Mouse (Mus musculus): ENCODE measurements at regions not wholly inside any gene's neighbourhood (a gene's known extent, or its start where the extent isn't known, plus 50 kb on each side); places are given as distances from the start of the nearest gene placed in this dataset.

GRCm38 (mm10) chr14:73978694-73979093 lies 317.7 kb downstream of the Gm21750 start:
- DNase-seq: no peak

DNA sequence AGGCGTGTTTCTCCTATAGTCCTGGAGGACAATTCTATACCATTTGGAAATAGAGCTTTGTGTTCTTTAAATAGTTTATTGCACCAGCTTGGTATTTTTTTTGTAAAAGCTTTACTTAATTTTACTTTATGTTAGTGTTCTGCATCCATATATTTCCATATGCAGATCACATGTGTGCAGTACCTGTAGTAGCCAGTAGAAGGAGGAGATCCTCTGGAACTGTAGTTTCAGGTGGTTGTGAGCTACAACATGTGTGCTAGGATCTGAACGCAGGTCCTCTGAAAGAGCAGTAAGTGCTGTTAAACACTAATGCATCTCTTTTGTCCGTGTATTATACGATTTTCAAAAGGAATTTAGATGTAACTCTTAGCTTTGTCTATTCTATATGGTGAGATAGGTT lies 335.2 kb downstream of the Gm21750 start:
- DNase-seq: no peak

GRCm38 (mm10) chr14:73997796-73998195 lies 336.8 kb downstream of the Gm21750 start:
- DNase-seq: no peak

- DNase-seq: no peak
These were observed 338.4 kb downstream of the Gm21750 start for GRCm38 (mm10) chr14:73999409-73999909.

- DNase-seq: no peak
These were observed 345.9 kb downstream of the Gm21750 start for GRCm38 (mm10) chr14:74006911-74007310.

- no peak for DNase-seq
These were observed 350.5 kb downstream of the Gm21750 start for GRCm38 (mm10) chr14:74011555-74011954.

DNA sequence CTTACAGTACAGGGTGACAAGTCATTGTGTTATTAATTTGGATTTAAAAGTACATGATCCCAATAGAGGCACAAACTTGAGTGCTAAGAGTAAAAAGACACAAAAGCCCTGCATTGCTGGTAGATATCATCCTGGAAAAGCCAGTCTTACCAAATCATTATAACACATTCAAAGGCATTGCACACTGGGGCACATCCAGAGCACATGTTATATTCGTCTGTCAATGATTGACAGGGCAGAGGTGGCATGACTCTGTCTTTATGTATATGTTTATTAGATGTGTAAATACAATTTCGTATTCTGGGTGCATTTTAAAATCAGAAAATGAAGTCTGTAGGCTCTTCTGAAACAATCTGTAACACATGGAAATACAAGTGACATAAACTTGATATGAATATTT lies 358.4 kb downstream of the Gm21750 start:
- DNase-seq: no peak

- DNase-seq: no peak
These were observed 386.1 kb downstream of the Gm21750 start for GRCm38 (mm10) chr14:74047009-74047694.

DNA sequence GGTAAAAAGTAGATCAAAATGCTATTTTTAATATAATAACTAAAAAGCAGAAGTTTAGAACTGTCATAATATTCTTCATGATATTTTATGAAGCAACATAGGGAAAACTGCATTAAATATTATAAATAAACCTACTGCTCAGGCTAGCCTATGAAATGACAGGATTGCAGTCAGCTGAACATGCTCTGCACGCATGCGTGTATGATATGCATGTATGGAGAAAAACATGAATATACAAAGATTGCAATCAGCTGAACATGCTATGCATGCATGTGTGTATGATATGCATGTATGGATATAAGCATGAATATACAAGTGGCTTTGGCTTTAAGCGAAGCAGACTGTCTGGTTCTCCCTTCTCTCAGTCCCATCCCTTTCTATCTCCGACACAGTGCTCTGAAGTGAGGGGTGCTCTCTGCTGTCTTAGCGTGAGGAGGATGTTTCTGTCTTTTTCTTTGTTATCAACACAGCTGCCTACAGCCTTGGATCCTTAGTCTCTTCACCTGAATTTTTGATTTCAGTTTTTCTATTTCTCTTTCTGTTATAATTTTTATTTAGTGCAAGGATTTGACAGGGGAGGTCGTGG lies 386.8 kb downstream of the Gm21750 start:
- DNase-seq: no peak

DNA sequence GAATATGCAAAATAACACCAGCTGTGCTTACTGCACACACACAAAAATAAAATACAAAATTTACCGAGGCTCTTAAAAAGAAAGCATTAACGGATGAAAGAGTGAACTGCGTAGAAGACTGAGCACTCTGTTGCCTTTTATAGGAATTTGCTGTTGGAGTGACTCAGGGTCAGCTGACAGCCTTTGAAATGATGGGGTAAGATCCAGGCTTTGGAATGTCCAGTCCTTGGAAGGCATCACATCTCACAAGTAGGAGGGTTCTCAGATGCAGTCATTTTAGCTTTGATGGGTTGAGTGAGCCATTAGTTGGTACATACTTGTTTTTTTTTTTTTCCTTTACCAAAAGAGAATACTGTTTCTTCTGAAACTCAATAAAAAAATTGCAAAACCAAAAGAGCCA lies 387.4 kb downstream of the Gm21750 start:
- DNase-seq: no peak

GRCm38 (mm10) chr14:74066051-74066450 lies 405.0 kb downstream of the Gm21750 start:
- DNase-seq: no peak

- no peak for DNase-seq
These were observed 432.0 kb downstream of the Gm21750 start for GRCm38 (mm10) chr14:74093016-74093415.

GRCm38 (mm10) chr14:74099696-74100095 lies 438.7 kb downstream of the Gm21750 start:
- DNase-seq: no peak

DNA sequence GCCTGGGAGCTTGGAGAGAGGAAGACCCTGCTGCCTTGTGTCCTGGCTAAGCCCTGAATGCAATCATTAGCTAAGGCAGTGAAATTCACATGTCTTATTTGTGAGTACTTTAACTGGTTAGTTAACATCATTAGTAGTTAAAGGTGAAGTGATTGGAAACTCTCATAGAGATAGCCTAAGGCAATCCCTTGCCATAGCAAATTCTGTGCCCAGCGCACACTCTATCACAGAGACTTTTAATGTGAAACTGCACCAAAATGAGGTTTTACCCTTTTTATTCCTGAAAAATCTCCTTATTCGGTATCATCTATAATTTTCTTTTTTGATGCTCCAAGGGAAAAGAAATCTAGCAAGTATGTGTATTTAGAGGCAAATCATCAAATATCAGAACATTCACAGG lies 451.6 kb downstream of the Gm21750 start:
- no peak for DNase-seq

DNA sequence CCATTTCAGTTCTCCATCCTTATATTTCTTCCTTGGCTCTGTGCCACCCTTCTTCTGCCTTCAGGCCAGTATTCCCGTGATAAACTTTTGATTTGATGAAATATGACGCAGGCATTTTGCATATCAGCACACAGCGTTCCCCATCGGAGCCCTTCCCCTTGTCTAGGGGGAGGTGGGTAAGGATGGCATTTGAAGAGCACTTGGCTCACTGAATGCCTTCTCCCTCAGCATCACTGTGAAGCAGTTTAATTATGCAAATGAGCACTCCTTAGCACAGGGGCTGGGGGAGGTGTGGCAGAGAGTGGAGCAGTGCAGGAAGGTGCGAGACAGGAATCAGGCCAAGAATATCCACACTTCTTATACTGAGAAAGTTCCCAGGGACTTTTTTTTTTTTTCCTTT lies 452.1 kb downstream of the Gm21750 start:
- peak; percentile 2 for DNase-seq

DNA sequence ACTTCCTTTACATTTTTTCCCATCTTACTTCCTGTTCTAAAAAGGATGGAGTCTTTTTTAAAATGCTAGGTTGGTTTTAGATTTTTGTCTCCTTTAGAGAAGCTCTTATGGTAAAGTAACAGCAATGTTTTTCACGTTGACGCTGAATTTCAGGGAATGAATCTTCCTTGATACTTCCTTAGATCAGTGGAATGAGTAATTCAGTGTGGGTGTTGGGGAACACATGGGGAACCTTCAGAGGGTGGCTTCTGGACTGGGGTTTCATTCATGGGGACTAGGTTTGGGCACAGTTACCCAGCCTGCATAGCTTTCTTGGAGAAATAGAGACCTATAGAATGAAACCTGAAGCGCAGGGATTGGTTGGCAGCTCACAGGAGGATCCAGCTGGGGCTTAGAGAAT lies 452.5 kb downstream of the Gm21750 start:
- no peak for DNase-seq

DNA sequence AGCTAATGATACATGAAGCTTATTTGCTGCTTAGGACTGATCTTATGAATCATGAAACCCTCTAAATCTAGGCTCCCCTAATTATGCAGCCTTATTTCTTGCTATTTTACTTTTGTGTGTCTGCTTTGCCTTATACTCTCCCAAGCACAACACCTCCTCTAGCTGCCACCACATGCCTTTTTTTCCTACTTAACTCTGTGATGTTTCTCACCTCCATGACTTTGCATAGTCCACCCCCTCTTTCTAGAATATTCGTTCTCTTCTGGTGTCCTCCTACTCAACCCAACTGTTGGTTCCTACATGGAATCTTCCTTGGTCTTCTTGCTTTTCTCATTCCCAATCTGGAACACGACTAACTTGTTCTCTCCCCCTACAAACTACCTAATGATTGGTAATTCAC lies 456.7 kb downstream of the Gm21750 start:
- no peak for DNase-seq

DNA sequence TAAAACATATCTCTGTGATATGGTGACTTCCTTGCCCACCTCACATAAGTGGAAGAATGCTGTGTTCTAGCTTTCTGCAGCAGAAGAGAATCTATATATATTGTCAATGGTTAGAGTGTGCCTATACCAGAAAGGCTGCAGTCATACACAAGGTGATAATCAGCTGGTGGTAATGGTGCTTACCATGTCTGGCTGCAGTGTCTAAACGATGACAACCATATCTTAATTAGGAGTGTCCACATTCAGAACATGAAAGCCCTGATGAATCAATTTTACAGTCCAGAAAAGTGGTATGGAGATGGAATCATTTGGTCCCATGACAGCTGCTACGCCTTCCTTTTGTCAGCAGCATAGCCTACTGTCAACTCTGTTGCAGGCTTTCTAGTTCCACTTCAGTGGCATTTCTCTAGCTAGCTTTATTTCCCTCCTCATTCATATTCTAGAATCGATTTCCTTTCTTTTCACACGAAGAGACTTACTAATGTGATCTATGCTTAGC lies 484.2 kb downstream of the Gm21750 start:
- DNase-seq: no peak

DNA sequence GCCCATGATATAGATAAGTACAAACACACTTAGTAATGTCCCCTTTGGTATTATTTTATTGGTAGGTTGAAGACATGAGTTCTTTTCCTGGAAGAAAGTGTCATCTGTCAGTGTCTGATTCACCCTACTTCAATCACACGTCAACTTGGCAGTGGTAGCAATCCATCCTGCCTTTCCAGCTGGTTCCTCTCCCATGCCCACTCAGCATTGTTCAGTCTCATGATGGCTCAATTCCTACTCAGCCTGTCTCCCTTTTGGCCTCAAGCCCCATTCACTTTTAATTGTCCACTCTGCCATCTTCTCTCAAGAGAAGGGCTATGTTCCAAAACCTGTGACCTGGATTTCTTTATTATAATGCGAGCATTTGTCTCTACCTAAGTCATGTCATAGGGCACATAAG lies 474.4 kb upstream of the Htr2a start:
- no peak for DNase-seq

DNA sequence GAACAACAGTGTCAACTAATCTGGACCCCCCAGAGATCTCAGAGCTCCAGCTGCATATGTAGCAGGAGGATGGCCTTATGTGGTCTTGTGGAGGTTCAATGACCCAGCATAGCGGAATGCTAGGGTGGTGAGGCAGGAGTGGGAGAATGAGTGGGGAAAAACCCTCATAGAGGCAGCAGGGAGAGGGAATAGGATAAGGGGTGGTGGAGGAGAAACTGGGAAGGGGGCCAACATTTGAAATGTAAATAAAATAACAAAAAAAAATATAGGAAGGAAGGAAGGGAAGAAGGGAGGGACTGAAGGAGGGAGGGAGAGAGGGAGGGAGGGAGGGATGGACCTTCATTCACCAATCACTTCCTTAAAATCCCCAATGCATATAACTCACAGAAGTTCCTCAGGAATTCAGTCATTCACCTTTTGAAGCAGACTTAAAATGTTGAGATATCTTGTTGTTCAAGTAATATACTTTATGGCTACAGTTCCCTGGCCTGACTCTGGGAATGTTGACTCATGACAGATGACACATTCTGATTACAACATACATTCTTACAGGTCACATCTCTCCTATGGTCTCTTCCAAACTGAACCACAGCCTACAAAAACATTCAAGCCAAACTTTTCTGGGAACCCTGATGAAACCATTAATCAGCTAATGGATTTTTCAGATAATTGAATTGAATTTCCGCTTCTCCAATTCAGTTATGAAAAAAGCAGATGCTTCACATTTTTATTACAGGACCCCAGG lies 471.3 kb upstream of the Htr2a start:
- no peak for DNase-seq

DNA sequence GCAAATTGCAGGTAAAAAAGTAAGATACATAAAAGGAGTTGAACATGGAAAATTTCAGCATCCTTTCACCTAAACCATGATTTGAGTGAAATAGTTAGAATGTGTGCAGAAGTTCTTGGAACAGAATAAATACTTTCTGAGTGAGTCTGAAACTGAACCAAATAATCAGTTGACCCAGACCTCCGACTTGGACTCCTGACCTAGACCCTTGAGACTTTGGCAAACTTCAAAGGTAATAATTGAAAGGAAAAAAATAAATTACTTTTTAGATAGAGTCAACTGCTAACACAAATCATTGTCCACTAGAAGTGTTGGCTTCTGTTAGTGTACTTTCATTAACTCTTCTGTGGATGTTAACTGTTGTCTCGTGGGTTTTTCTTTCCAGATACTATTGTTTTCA lies 460.6 kb upstream of the Htr2a start:
- DNase-seq: no peak

GRCm38 (mm10) chr14:74182996-74183395 lies 457.6 kb upstream of the Htr2a start:
- no peak for DNase-seq

DNA sequence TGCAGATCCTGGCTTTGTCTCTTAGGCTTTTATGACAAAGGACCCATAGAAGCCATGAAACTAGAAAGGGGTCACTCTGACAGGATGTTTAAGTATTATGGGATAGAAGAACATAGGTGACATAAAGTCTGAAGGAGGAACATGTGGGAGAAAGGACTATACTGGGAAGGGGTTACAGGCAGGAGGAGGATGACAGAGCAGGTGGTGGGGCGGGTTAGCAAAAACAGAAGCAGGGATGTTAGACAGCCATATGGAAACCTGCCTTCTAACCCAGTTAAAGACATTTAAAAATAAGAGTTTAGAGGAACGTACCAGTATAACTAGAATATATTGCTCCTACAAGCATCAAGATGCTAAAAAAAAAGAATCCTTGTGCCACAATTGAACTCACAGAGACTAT lies 438.9 kb upstream of the Htr2a start:
- no peak for DNase-seq

GRCm38 (mm10) chr14:74205011-74205410 lies 435.6 kb upstream of the Htr2a start:
- DNase-seq: no peak

All from liver (tissue).